Mouse (Mus musculus): ENCODE measurements around the gene Zscan10. TPM values are rescaled to one million over a fixed set of nuclear protein-coding genes. Genes with fewer than 3 reads are reported as not detected.
"Not testable (repeated sequence)": the region's sequence is repeated elsewhere in the genome, so short reads cannot be mapped to it uniquely, and the experiment has no call there.

Zscan10 gene
- polyA plus RNA-seq, 1 experiment, result 0.02 TPM

GRCm38 (mm10) chr17:23592208-23592925 lies 8.3 kb upstream of the Zscan10 start:
- H3K4me3 ChIP-seq, result peak overlapping the region; percentile 24
- TF ChIP-seq TCF3 (IDR thresholded peaks at IDR 0.05; ENCODE audit: insufficient read length, low read depth) (no peak), TCF12 (IDR thresholded peaks at IDR 0.05; ENCODE audit: insufficient read depth, poor library complexity, severe bottlenecking) (no peak), POLR2AphosphoS2 (IDR thresholded peaks at IDR 0.05; ENCODE audit: insufficient read length, low read depth) (peak; percentile 56), MYOD1 (IDR thresholded peaks at IDR 0.05; ENCODE audit: control insufficient read depth in 1 of 3, insufficient read length in 2 of 3, low read depth in 2 of 3) (no peak), POLR2A (IDR thresholded peaks at IDR 0.05; ENCODE audit: insufficient read length, low read depth) (peak; percentile 47), MAX (IDR thresholded peaks at IDR 0.05; ENCODE audit: low read depth) (no peak), USF1 (IDR thresholded peaks at IDR 0.05; ENCODE audit: low read depth) (no peak), E2F4 (IDR thresholded peaks at IDR 0.05; ENCODE audit: insufficient read depth) (peak; percentile 74)
- peak overlapping the region; percentile 87 for H3K4me2 ChIP-seq (ENCODE audit: low read depth)
- H3K27me3 ChIP-seq (ENCODE audit: control insufficient read depth, insufficient read depth, insufficient read length), result no peaks in the 10 kb centered on the region
- H3ac ChIP-seq (ENCODE audit: control insufficient read depth, insufficient read length), result no peak overlapping the region
- H3K36me3 ChIP-seq (ENCODE audit: control insufficient read depth, insufficient read depth), result no peaks in the 10 kb centered on the region
- no peaks in the 10 kb centered on the region for H3K79me2 ChIP-seq (ENCODE audit: control insufficient read depth, insufficient read depth)

GRCm38 (mm10) chr17:23592926-23593300 lies 7.7 kb upstream of the Zscan10 start:
- Histone ChIP-seq H3K27me3 (ENCODE audit: control insufficient read depth, insufficient read depth, insufficient read length) (no peaks in the 10 kb centered on the region), H3ac (ENCODE audit: control insufficient read depth, insufficient read length) (no peak overlapping the region), H3K4me2 (ENCODE audit: low read depth) (peak overlapping the region; percentile 87), H3K79me2 (ENCODE audit: control insufficient read depth, insufficient read depth) (no peaks in the 10 kb centered on the region), H3K36me3 (ENCODE audit: control insufficient read depth, insufficient read depth) (no peaks in the 10 kb centered on the region), H3K4me3 (peak overlapping the region; percentile 24)
- TF ChIP-seq MYOG (IDR thresholded peaks at IDR 0.05; ENCODE audit: control insufficient read depth in 1 of 3, insufficient read depth in 1 of 3, insufficient read length in 2 of 3, low read depth in 2 of 3), result no peak
- TF ChIP-seq MYOD1 (IDR thresholded peaks at IDR 0.05; ENCODE audit: control insufficient read depth in 1 of 3, insufficient read length in 2 of 3, low read depth in 2 of 3), result no peak
- TF ChIP-seq CEBPB (IDR thresholded peaks at IDR 0.05; ENCODE audit: insufficient read depth, poor library complexity, severe bottlenecking), result no peak
- no peak for TF ChIP-seq TCF3 (IDR thresholded peaks at IDR 0.05; ENCODE audit: insufficient read length, low read depth)
- TF ChIP-seq E2F4 (IDR thresholded peaks at IDR 0.05; ENCODE audit: insufficient read depth), result no peak
- TF ChIP-seq MAX (IDR thresholded peaks at IDR 0.05; ENCODE audit: low read depth), result no peak
- TF ChIP-seq POLR2AphosphoS2 (IDR thresholded peaks at IDR 0.05; ENCODE audit: insufficient read length, low read depth), result no peak
- no peak for TF ChIP-seq TCF12 (IDR thresholded peaks at IDR 0.05; ENCODE audit: insufficient read depth, poor library complexity, severe bottlenecking)
- no peak for TF ChIP-seq POLR2A (IDR thresholded peaks at IDR 0.05; ENCODE audit: insufficient read length, low read depth)
- TF ChIP-seq USF1 (IDR thresholded peaks at IDR 0.05; ENCODE audit: low read depth), result no peak
- TF ChIP-seq SRF (IDR thresholded peaks at IDR 0.05; ENCODE audit: control insufficient read depth, insufficient read length, low read depth), result no peak
- no peak for TF ChIP-seq REST (IDR thresholded peaks at IDR 0.05; ENCODE audit: insufficient read depth, insufficient read length)

GRCm38 (mm10) chr17:23595139-23595538 lies 5.5 kb upstream of the Zscan10 start:
- not testable (repeated sequence) for H3K4me2 ChIP-seq (ENCODE audit: low read depth); H3ac ChIP-seq (ENCODE audit: control insufficient read depth, insufficient read length); H3K36me3 ChIP-seq (ENCODE audit: control insufficient read depth, insufficient read depth); H3K79me2 ChIP-seq (ENCODE audit: control insufficient read depth, insufficient read depth); H3K27me3 ChIP-seq (ENCODE audit: control insufficient read depth, insufficient read depth, insufficient read length); H3K4me3 ChIP-seq

- peak; percentile 75 for TF ChIP-seq POLR2A (IDR thresholded peaks at IDR 0.05; ENCODE audit: insufficient read length, low read depth)
- TF ChIP-seq TCF3 (IDR thresholded peaks at IDR 0.05; ENCODE audit: insufficient read length, low read depth), result no peak
- TF ChIP-seq CEBPB (IDR thresholded peaks at IDR 0.05; ENCODE audit: insufficient read depth, poor library complexity, severe bottlenecking), result no peak
- peak; percentile 66 for TF ChIP-seq POLR2AphosphoS2 (IDR thresholded peaks at IDR 0.05; ENCODE audit: insufficient read length, low read depth)
- no peak for TF ChIP-seq MAX (IDR thresholded peaks at IDR 0.05; ENCODE audit: low read depth)
- no peak for TF ChIP-seq TCF12 (IDR thresholded peaks at IDR 0.05; ENCODE audit: insufficient read depth, poor library complexity, severe bottlenecking)
- TF ChIP-seq MYOG (IDR thresholded peaks at IDR 0.05; ENCODE audit: control insufficient read depth in 1 of 3, insufficient read depth in 1 of 3, insufficient read length in 2 of 3, low read depth in 2 of 3), result peak in 1 of 3 experiments; percentile 49
- TF ChIP-seq MYOD1 (IDR thresholded peaks at IDR 0.05; ENCODE audit: control insufficient read depth in 1 of 3, insufficient read length in 2 of 3, low read depth in 2 of 3), result peak in 1 of 3 experiments; percentile 50
- TF ChIP-seq SRF (IDR thresholded peaks at IDR 0.05; ENCODE audit: control insufficient read depth, insufficient read length, low read depth), result no peak
- no peak for TF ChIP-seq E2F4 (IDR thresholded peaks at IDR 0.05; ENCODE audit: insufficient read depth)
- no peak for TF ChIP-seq USF1 (IDR thresholded peaks at IDR 0.05; ENCODE audit: low read depth)
- TF ChIP-seq REST (IDR thresholded peaks at IDR 0.05; ENCODE audit: insufficient read depth, insufficient read length), result no peak
- H3K79me2 ChIP-seq (ENCODE audit: control insufficient read depth, insufficient read depth), result no peaks in the 10 kb centered on the region
- H3K4me2 ChIP-seq (ENCODE audit: low read depth), result peak within 1 kb of the TSS; percentile 98
- no peaks in the 10 kb centered on the region for H3K27me3 ChIP-seq (ENCODE audit: control insufficient read depth, insufficient read depth, insufficient read length)
- no peak within 1 kb of the TSS for H3ac ChIP-seq (ENCODE audit: control insufficient read depth, insufficient read length)
- no peaks in the 10 kb centered on the region for H3K36me3 ChIP-seq (ENCODE audit: control insufficient read depth, insufficient read depth)
- H3K4me3 ChIP-seq, result peak within 1 kb of the TSS; percentile 32
These were observed 1.8 kb upstream of the Zscan10 start, which contains the start of gene Zfp13 for GRCm38 (mm10) chr17:23598582-23599552. Zfp13 (minus strand) TSS chr17:23599487.
